Mouse (Mus musculus): Measurements from ENCODE around the gene Tbrg4.

Tbrg4 gene

GRCm38 (mm10) chr11:6624619-6625382 lies 1.1 kb downstream of the Tbrg4 start:
- in situ Hi-C loops (cut with MboI, MseI) = no loop called here

DNA sequence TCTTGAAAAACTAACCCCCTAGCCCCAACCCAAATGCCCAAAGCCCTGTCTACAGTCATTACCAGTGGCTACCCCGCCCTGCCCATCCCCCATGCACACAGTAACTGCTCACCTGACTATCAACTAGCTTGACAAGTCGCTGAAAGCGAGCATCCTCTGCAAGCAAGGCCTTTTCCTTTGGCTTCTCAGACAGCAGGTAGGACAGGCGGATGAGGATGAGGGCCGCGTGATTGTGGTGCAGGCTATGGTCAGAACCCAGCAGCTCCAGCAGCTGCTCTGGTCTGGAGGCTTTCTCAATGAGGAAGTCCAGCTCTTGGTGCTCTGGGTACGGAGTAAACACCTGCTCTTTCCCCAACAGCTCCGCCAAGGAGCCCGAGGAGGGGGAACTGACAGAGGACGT lies 2.2 kb downstream of the Tbrg4 start:
- in situ Hi-C loops (cut with MboI, MseI) = no loop called here

DNA sequence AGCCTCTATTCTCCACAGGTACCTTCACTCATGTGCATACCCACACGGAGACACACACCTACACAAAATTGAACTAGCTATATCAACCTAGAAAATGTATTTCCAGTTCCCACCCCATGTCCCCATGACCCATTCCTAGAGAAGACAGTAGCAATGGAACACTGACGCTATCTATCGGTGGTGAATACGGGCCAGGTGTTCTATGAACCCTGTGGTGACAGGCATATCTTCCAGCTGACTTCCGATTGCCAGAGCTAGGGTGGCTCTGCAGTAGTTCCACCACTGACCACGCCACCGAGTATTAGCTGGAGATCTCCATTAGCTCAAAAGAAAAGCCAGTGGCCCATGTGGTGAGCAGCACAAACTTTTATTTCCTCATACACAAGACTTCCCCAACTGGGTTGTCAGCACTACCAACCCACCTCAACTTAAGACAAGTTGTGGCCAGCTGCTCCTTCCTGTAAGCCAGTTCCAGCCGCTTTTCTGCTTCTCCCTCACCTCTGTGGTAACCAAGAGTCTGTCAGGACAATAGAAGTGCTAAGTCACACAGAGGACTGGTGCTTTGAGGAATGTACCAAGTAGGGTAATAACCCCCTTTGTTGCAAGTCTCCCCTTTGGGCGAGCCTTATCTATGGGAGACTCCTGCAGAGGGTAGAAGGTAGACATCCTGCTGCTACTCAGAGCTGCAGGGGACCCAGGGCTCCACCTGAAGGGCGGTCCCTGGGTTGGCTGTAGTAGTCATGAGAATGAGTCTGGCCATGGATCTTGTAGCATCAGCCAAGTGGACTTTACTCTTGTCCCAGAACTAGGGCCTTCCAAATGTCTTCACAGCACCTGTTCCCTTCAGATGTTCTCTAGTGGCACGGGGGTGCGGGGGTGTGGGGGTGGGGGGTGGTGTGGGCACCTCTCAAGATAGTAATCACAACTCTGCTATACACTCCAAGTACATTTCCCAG lies 10.3 kb downstream of the Tbrg4 start:
- in situ Hi-C loops (cut with MboI, MseI) = no loop called here

DNA sequence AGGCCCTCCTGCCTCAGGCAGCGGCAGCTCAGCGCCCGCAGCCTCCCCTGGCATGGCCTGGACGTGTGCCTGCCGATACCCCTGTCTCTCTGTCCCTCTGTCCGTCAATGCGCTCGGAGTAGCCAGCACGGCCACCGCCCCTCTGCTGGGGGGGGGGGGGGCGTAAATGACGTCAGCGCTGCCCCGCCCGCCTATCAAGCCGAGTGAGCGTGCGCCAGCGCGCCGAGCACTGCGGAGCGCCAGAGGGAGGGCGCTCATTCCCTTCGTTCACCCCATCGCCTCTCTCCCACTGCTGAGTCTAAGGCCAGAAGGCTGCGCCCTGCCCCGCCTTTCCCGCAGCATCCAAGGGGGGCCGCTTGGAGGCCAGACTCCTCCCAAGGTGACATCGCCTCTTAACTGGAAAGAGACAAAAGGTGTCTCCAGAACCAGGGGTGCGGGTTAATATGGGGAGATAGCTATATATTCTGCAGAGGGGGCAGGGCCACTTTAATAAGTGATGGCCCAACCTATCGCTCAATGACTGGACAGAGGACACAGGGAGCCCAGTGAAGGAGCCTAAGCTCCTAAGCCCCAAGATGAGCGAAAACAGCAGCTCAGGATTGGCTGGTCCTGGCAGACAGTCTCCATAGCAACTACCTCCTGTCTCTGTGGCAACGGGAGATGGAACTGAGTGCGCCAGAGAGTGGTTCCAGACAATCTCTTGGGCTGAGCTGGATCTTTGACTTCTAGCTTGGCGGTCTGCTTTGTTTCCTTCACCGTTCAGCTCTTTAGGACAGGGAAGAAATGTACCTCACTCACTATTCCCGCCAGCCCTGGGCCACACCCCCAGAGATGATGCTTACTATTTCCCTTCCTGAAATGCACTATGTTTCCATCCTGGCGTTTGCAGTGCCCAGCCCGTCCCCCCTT lies 20.1 kb downstream of the Tbrg4 start, which contains the start of gene Nacad:
TSS of gene Nacad (minus strand) at position 563 of the 909 bp plus-strand sequence.
- in situ Hi-C loops (cut with MboI, MseI) = no loop called here

- in situ Hi-C loops (cut with MboI, MseI) = no loop called here
These were observed 20.8 kb downstream of the Tbrg4 start for GRCm38 (mm10) chr11:6605021-6605481.

GRCm38 (mm10) chr11:6604604-6604936 lies 21.3 kb downstream of the Tbrg4 start:
- in situ Hi-C loops (cut with MboI, MseI) = no loop called here

DNA sequence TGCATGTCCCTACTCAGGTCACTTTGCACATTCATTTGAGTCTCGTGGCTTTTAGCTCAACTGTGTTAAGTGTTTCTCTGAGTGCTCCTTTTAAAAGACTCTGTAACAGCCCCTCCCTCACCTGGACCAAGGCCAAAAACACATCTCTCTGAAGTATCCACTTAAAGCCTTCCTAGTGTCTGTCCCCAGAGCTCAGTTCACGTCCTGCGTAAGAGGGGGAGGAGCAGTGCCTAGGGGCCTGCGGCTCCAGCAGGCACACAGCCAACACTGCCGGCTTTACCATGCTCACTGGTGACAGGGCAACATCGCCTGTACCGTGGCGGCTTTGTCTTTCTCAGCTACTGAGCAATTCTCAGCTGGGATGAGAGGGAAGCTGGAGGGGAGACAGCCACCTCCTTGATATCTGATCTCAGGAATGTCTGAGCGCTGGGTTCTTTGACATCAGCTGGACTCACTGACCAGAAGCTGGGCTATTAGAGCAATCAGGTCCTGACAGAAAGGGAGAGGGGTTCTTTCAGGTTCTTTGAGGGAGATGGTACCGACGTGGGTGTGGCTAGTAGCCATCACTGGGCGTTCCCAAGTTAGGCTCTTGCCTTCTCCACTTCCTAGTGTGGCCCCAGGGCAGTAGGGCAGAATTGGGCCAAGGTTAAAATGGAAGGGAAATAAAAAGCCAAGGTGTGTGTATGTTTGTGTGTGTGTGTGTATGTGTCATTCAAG lies 21.8 kb downstream of the Tbrg4 start:
- in situ Hi-C loops (cut with MboI, MseI) = no loop called here

DNA sequence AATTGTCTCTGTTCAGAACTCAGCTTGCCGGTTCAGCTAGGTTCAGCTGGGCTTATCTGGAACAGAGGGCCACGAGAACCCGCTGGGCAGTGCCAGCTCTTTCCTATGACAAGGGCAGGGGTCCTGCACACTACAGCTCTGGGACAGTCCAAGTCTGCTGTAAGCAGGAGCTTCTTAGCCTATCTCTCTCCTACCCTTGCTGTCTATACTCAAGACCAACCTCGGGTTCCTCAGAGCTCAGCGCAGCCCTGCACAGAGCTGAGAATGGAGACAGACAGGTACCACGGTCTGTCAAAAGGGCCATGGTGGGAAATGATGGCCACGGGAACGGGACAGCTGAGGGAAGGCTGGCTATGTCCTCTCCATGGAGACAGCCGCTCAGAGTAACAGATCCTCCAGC lies 22.6 kb downstream of the Tbrg4 start:
- in situ Hi-C loops (cut with MboI, MseI) = no loop called here

GRCm38 (mm10) chr11:6602662-6603061 lies 23.2 kb downstream of the Tbrg4 start:
- in situ Hi-C loops (cut with MboI, MseI) = no loop called here

GRCm38 (mm10) chr11:6601649-6602480 lies 24.0 kb downstream of the Tbrg4 start:
- in situ Hi-C loops (cut with MboI, MseI) = no loop called here

DNA sequence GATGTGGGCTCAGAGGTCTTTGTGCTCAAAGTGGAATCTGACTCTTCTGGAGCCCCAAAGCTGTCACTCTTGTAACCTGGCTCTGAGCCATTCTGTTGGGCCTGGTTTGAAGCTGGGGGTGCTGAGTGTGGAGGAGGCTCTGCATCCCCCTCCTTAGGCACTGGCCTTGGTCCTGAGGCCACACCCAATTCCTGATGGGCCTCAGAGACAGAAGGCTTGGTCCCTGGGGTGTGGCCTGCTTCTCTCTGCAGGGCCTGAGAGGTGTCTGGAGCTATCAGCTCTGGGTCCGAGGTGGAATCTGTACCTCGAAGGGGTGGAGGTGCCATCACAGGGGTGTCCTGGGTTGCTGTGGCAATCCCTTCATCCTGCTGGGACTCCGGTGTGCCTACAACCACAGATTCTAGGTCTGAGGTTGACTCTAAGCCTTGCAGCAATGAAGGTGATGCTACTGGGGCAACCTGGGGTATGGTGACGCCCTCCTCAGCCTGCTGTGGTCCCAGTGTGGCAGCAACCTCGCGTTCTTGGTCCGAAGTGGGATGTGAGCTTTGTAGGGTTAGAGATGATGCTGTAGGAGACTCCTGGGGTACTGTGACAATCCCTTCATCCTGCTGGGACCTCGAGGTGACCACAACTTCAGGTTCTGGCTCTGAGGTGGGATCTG lies 25.5 kb downstream of the Tbrg4 start:
- in situ Hi-C loops (cut with MboI, MseI) = no loop called here

- in situ Hi-C loops (cut with MboI, MseI) = no loop called here
These were observed 26.0 kb downstream of the Tbrg4 start for GRCm38 (mm10) chr11:6599831-6600230.

DNA sequence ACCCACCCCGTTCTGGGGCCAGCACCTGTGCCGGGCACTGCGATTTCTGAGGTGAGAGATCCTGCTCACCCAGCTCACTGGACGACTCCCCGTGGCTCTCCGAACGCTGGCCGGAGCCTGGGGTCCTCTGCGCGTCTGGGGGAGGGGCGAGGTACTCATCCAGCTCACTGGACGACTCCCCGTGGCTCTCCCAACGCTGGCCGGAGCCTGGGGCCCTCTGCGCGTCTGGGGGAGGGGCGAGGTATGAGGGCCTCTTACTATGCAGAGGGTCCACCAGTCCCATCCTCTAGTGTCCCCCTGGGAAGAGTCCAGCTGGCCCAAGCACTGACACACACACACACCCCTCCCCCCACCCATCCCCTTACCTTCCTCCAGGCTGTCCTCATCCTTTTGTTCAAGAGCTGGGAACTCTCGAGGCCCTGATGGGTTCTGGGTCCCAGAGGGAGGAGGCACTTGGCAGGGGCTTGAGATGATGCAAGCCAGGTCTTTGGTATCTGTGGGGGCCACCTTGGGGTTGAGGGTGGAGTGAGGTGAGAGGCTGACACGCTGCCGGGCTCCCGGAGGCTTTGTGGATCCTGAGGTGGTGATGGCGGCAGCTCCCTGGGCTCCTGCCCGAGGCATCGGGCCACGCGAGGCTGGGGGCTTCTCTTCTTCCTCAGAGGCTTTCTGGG lies 26.7 kb downstream of the Tbrg4 start:
- in situ Hi-C loops (cut with MboI, MseI) = no loop called here

GRCm38 (mm10) chr11:6598191-6598889 lies 27.5 kb downstream of the Tbrg4 start:
- in situ Hi-C loops (cut with MboI, MseI) = no loop called here

DNA sequence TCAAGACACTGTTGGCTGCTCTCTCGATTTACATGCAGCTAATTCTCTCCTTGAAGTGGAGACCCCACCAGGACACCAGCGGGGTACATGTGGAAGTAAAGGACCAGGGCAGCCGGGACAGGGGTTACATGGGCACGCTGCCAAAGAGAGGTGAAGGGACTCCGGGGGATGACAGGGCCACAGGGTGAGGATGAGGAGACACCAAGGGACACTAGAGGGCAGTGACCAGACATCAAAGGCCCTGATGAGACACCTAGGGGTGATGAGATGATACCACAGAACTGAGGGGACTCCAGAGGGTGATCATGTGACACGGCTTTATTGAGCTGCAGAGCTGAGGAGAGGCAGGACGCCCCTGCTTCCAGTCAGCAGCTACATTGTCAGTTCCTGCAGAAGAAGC lies 28.3 kb downstream of the Tbrg4 start:
- in situ Hi-C loops (cut with MboI, MseI) = no loop called here

DNA sequence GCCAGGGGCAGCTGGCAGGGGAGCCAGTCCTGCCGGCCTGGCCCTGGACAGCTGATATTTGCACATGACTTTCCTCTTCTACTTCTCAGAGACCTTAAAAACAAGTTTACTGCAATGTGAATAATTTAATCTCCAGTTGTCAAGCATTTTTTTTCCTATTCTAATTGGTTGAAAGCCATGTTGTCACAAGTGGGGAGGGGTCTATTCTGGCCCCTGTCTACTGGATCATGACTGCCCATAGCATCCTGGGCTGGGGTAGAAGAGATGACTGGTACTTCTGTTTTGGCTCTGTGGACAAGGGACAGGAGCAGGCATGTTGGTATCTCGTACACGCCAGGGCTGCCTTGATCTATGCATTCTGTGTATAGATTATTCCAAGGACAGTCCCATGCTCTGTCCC lies 29.3 kb downstream of the Tbrg4 start:
- in situ Hi-C loops (cut with MboI, MseI) = no loop called here

GRCm38 (mm10) chr11:6596205-6596604 lies 29.7 kb downstream of the Tbrg4 start:
- in situ Hi-C loops (cut with MboI, MseI) = no loop called here

- in situ Hi-C loops (cut with MboI, MseI) = no loop called here
These were observed 30.5 kb downstream of the Tbrg4 start for GRCm38 (mm10) chr11:6595339-6595738.
